Mouse (Mus musculus): ENCODE measurements around the gene Npffr2. TPM values are rescaled to one million over a fixed set of nuclear protein-coding genes. Genes with fewer than 3 reads are reported as not detected.

Npffr2 gene
- total RNA-seq, 2 experiments from 2014 or later, result not detected

Other genes starting within 250 kb of the Npffr2 start
- under 1 TPM in 1 of 2 experiments, not detected in 1; 0.83 TPM for gene Gc, start 69.5 kb upstream of the Npffr2 start, total RNA-seq (2021)

All from adrenal gland, adult 18-20 months (tissue).